Mouse (Mus musculus) mesoderm, embryonic 11.5 days (tissue): ENCODE data around the gene Tbc1d22a.

Source experiments
- DNase-seq: peaks from one replicate; pipeline ENCODE4 v3.0.0-alpha.2; 2012; ENCODE audit warnings: low read depth, low spot score

Gene Tbc1d22a

GRCm38 (mm10) chr15:86277428-86277827 lies 63.2 kb downstream of the Tbc1d22a start:
- DNase-seq, result no peak

- no peak for DNase-seq
Measured at GRCm38 (mm10) chr15:86279059-86279974, 65.1 kb downstream of the Tbc1d22a start.

GRCm38 (mm10) chr15:86280137-86280536 lies 65.9 kb downstream of the Tbc1d22a start:
- DNase-seq, result no peak

GRCm38 (mm10) chr15:86283238-86283637 lies 69.0 kb downstream of the Tbc1d22a start:
- DNase-seq, result no peak

- no peak for DNase-seq
Measured at GRCm38 (mm10) chr15:86285296-86285695, 71.0 kb downstream of the Tbc1d22a start.

GRCm38 (mm10) chr15:86290074-86290473 lies 75.8 kb downstream of the Tbc1d22a start:
- DNase-seq, result no peak

GRCm38 (mm10) chr15:86292288-86292687 lies 78.0 kb downstream of the Tbc1d22a start:
- DNase-seq, result no peak

- DNase-seq, result no peak
Measured at GRCm38 (mm10) chr15:86294426-86294825, 80.2 kb downstream of the Tbc1d22a start.

GRCm38 (mm10) chr15:86295722-86296288 lies 81.5 kb downstream of the Tbc1d22a start:
- no peak for DNase-seq

- DNase-seq, result no peak
Measured at GRCm38 (mm10) chr15:86297281-86297680, 83.0 kb downstream of the Tbc1d22a start.

GRCm38 (mm10) chr15:86303876-86304275 lies 89.6 kb downstream of the Tbc1d22a start:
- no peak for DNase-seq

- no peak for DNase-seq
Measured at GRCm38 (mm10) chr15:86304861-86305260, 90.6 kb downstream of the Tbc1d22a start.

GRCm38 (mm10) chr15:86305290-86305689 lies 91.0 kb downstream of the Tbc1d22a start:
- DNase-seq, result no peak

GRCm38 (mm10) chr15:86309213-86309829 lies 95.1 kb downstream of the Tbc1d22a start:
- DNase-seq, result no peak

GRCm38 (mm10) chr15:86320803-86321510 lies 106.7 kb downstream of the Tbc1d22a start:
- DNase-seq, result no peak

- no peak for DNase-seq
Measured at GRCm38 (mm10) chr15:86326341-86326740, 112.1 kb downstream of the Tbc1d22a start.

GRCm38 (mm10) chr15:86329911-86330310 lies 115.7 kb downstream of the Tbc1d22a start:
- DNase-seq, result no peak

- DNase-seq, result no peak
Measured at GRCm38 (mm10) chr15:86330454-86330853, 116.2 kb downstream of the Tbc1d22a start.

- DNase-seq, result no peak
Measured at GRCm38 (mm10) chr15:86331501-86332245, 117.4 kb downstream of the Tbc1d22a start.

GRCm38 (mm10) chr15:86333176-86333575 lies 118.9 kb downstream of the Tbc1d22a start:
- no peak for DNase-seq

- no peak for DNase-seq
Measured at GRCm38 (mm10) chr15:86333606-86334005, 119.3 kb downstream of the Tbc1d22a start.
